ENCODE assay signal across 19 mouse cellular contexts in genomic region chr4:45740779-45741365, GRCm38 (mm10). TPM values are rescaled to one million over a fixed set of nuclear protein-coding genes. Genes with fewer than 3 reads are reported as not detected.
DNase-seq lines count a peak whose midpoint lies in the region; ATAC-seq and TF ChIP-seq lines count a peak whose summit lies in the region.
"Had no signal": no experiment of that assay in that cellular context is flagged by ENCODE, and none has a peak within 500 bp of the region (broad histone marks: within the 10 kb centered on the region; RNA-seq: fewer than 3 reads in every experiment).

No protein-coding gene starts in this region.

- no peak for TF ChIP-seq CTCF in gastrocnemius, adult 2 months (IDR thresholded peaks at IDR 0.05)
- TF ChIP-seq CTCF in liver, adult 2 months (IDR thresholded peaks at IDR 0.05; ENCODE audit: low read depth, low read length), result no peak
- no peak for TF ChIP-seq CTCF in heart, adult 2 months (IDR thresholded peaks at IDR 0.05)

- no peak for TF ChIP-seq POLR2A in liver, adult 2 months (IDR thresholded peaks at IDR 0.05; ENCODE audit: extremely low read depth, insufficient read depth, low read length)
- no peak for TF ChIP-seq POLR2A in heart, adult 2 months (IDR thresholded peaks at IDR 0.05; ENCODE audit: insufficient read depth, low read depth, low read length)

- peak; percentile 33 for DNase-seq in gastrocnemius, adult 2 months
- no peak for DNase-seq in gastrocnemius, postnatal 36 days
- DNase-seq in liver, adult 2 months (ENCODE audit: extremely low read depth, low read depth, low spot score), result peak; percentile 52
- no peak for DNase-seq in liver, embryonic 11.5 days (ENCODE audit: low spot score)
- DNase-seq in cerebellum, adult 9-11 months, result peak; percentile 71
- DNase-seq in heart, adult 2 months, result no peak
- DNase-seq in right cerebral cortex, adult 2 months (ENCODE audit: low spot score in 2 of 2), result no peak
- DNase-seq: adrenal gland, adult 8-10 months; heart, adult 18-20 months; kidney, adult 2 months; kidney, postnatal 25 days; layer of hippocampus, adult 9-11 months; liver, embryonic 13.5 days; midbrain, embryonic 14.5 days; thymus, adult 18-20 months had no signal

- no peaks in the 10 kb centered on the region for H3K27me3 ChIP-seq in liver, adult 2 months (ENCODE audit: control insufficient read depth, insufficient read depth, low read length)
- no peaks in the 10 kb centered on the region; the same call in 1 of the 2 replicates for H3K27me3 ChIP-seq in liver, embryonic 11.5 days (replicated peaks; ENCODE audit: control insufficient read depth, insufficient read depth, low read length)
- H3K27me3 ChIP-seq in limb, embryonic 15.5 days, result no peaks in the 10 kb centered on the region
- H3K27me3 ChIP-seq in heart, adult 2 months (ENCODE audit: control insufficient read depth, insufficient read depth, low read length), result no peaks in the 10 kb centered on the region
- H3K27me3 ChIP-seq: heart, embryonic 15.5 days; lung, embryonic 15.5 days had no signal

- no peaks in the 10 kb centered on the region for H3K79me2 ChIP-seq in liver, adult 2 months (ENCODE audit: control insufficient read depth, insufficient read depth, low read length)
- no peaks in the 10 kb centered on the region for H3K79me2 ChIP-seq in heart, adult 2 months (replicated peaks; ENCODE audit: control insufficient read depth, insufficient read depth, low read length)

- H3K36me3 ChIP-seq in liver, adult 2 months (ENCODE audit: control insufficient read depth, insufficient read depth, low read length), result no peaks in the 10 kb centered on the region
- H3K36me3 ChIP-seq in liver, embryonic 11.5 days (ENCODE audit: control insufficient read depth, insufficient read depth, low read length), result no peaks in the 10 kb centered on the region
- H3K36me3 ChIP-seq in limb, embryonic 15.5 days, result no peaks in the 10 kb centered on the region
- H3K36me3 ChIP-seq in heart, adult 2 months (ENCODE audit: control insufficient read depth, insufficient read depth, low read length), result no peaks in the 10 kb centered on the region
- H3K36me3 ChIP-seq: embryonic facial prominence, embryonic 13.5 days; heart, embryonic 15.5 days; liver, embryonic 13.5 days; lung, embryonic 15.5 days had no signal

- no peak overlapping the region for H3K27ac ChIP-seq in gastrocnemius, adult 2 months
- no peak overlapping the region for H3K27ac ChIP-seq in liver, adult 2 months (replicated peaks; ENCODE audit: insufficient read depth, low read depth, low read length)
- H3K27ac ChIP-seq in liver, embryonic 11.5 days (ENCODE audit: low read depth, low read length), result no peak overlapping the region
- H3K27ac ChIP-seq in limb, embryonic 15.5 days, result peak overlapping the region; percentile 40; the same call in 1 of the 2 replicates
- no peak overlapping the region for H3K27ac ChIP-seq in heart, adult 2 months
- H3K27ac ChIP-seq: embryonic facial prominence, embryonic 13.5 days; heart, embryonic 15.5 days; liver, embryonic 13.5 days; lung, embryonic 15.5 days had no signal

- H3K4me1 ChIP-seq in liver, adult 2 months (ENCODE audit: control insufficient read depth, insufficient read depth, low read length), result peaks cover 2% of the 10 kb centered on the region; the same call in 1 of the 2 replicates
- H3K4me1 ChIP-seq in liver, embryonic 11.5 days (replicated peaks; ENCODE audit: control insufficient read depth, insufficient read depth, low read length), result peaks cover 9% of the 10 kb centered on the region
- peaks cover 29% of the 10 kb centered on the region for H3K4me1 ChIP-seq in limb, embryonic 15.5 days
- H3K4me1 ChIP-seq in heart, adult 2 months (ENCODE audit: control insufficient read depth, insufficient read depth, low read length), result no peaks in the 10 kb centered on the region

- TF ChIP-seq EP300 in heart, adult 2 months (IDR thresholded peaks at IDR 0.05; ENCODE audit: insufficient read depth, low read depth, low read length), result no peak

- 76% methylated on average over 12 of the region's 12 CpGs for WGBS in liver, adult 2 months
- WGBS in liver, embryonic 11.5 days, result 85% methylated on average over 12 of the region's 12 CpGs
- WGBS in limb, embryonic 15.5 days, result 66% methylated on average over 12 of the region's 12 CpGs
- WGBS in heart, adult 2 months, result 88% methylated on average over 12 of the region's 12 CpGs

- H3K4me2 ChIP-seq in liver, embryonic 11.5 days, result no peak overlapping the region
- no peak overlapping the region for H3K4me2 ChIP-seq in limb, embryonic 15.5 days
- H3K4me2 ChIP-seq: embryonic facial prominence, embryonic 13.5 days; heart, embryonic 15.5 days; liver, embryonic 13.5 days; lung, embryonic 15.5 days had no signal

- no peak overlapping the region for H3K9ac ChIP-seq in liver, adult 2 months (ENCODE audit: low read depth, low read length)
- H3K9ac ChIP-seq in liver, embryonic 11.5 days (ENCODE audit: low read depth, low read length), result no peak overlapping the region
- H3K9ac ChIP-seq in limb, embryonic 15.5 days, result no peak overlapping the region
- no peak overlapping the region for H3K9ac ChIP-seq in heart, adult 2 months (ENCODE audit: low read depth, low read length)
- H3K9ac ChIP-seq: embryonic facial prominence, embryonic 13.5 days; heart, embryonic 15.5 days; liver, embryonic 13.5 days; lung, embryonic 15.5 days had no signal

- no peaks in the 10 kb centered on the region for H3K9me3 ChIP-seq in liver, embryonic 11.5 days (ENCODE audit: control insufficient read depth, low read length)
- no peaks in the 10 kb centered on the region for H3K9me3 ChIP-seq in limb, embryonic 15.5 days
- H3K9me3 ChIP-seq: embryonic facial prominence, embryonic 13.5 days; heart, embryonic 15.5 days; liver, embryonic 13.5 days; lung, embryonic 15.5 days had no signal

- ATAC-seq in liver, embryonic 11.5 days (replicated peaks; ENCODE audit: low FRiP score), result no peak
- ATAC-seq in limb, embryonic 15.5 days (ENCODE audit: insufficient number of reproducible peaks, low FRiP score, low TSS enrichment, low read depth), result no peak

- intact Hi-C loops in gastrocnemius, adult 2 months (cut with DNase I), result no loop called here
- intact Hi-C loops in gastrocnemius, postnatal 36 days (cut with DNase I), result no loop called here
- intact Hi-C loops in heart, adult 2 months (cut with DNase I), result loop anchor here (2.0 kb wide), 1 partner anchor 20 kb away; no protein-coding TSS in a partner anchor

- no peak overlapping the region for H3K4me3 ChIP-seq in gastrocnemius, adult 2 months
- H3K4me3 ChIP-seq in liver, adult 2 months (ENCODE audit: insufficient read depth, low read depth, low read length), result no peak overlapping the region
- no peak overlapping the region for H3K4me3 ChIP-seq in liver, embryonic 11.5 days (ENCODE audit: low read depth, low read length)
- no peak overlapping the region for H3K4me3 ChIP-seq in limb, embryonic 15.5 days
- H3K4me3 ChIP-seq in heart, adult 2 months, result no peak overlapping the region
- H3K4me3 ChIP-seq: embryonic facial prominence, embryonic 13.5 days; heart, embryonic 15.5 days; liver, embryonic 13.5 days; lung, embryonic 15.5 days had no signal

RNA-seq across cellular contexts. Expression of gene Aldh1b1, which starts 58.0 kb away (rescaled TPM):
- under 1 TPM; 0.23 to 0.95 TPM for total RNA-seq in gastrocnemius, adult 2 months (2021)
- total RNA-seq in gastrocnemius, postnatal 36 days (2021), result under 1 TPM; 0.47 to 0.54 TPM
- total RNA-seq in liver, adult 2 months (2014; rRNA removed), result 80.3 and 156 TPM in 2 replicates
- 96.4 and 108 TPM in 2 replicates for polyA plus RNA-seq in liver, adult 2 months (2012; rRNA removed)
- 10.5 and 13.0 TPM in 2 replicates for polyA plus RNA-seq in liver, embryonic 11.5 days (2014; fragmentation: Nextera tagmentation; extraction: Ambion mirVana)
- 2.4 and 3.0 TPM in 2 replicates for polyA plus RNA-seq in limb, embryonic 15.5 days (2015; fragmentation: Nextera tagmentation; extraction: Ambion mirVana)
- total RNA-seq in heart, adult 2 months (2021), result 10 to 100 TPM; 12.3 to 12.7 TPM
- polyA plus RNA-seq in heart, adult 2 months (2012; rRNA removed), result 18.9 and 22.2 TPM in 2 replicates

Comparison
In these comparisons a context has a peak if more than half of its experiments do, and no peak if none do; other contexts are left out.
1. DNase-seq: peak in gastrocnemius, adult 2 months (single experiment), liver, adult 2 months (single experiment) and cerebellum, adult 9-11 months (single experiment); none in gastrocnemius, postnatal 36 days (0 of 2), liver, embryonic 11.5 days (single experiment), heart, adult 2 months (0 of 2) and right cerebral cortex, adult 2 months (0 of 2).
2. RNA of gene Aldh1b1, which starts 58.0 kb away (total RNA-seq): 80.3 to 156 TPM in liver, adult 2 months and 12.3 to 12.7 TPM in heart, adult 2 months; 0.23 to 0.95 TPM in gastrocnemius, adult 2 months and 0.47 to 0.54 TPM in gastrocnemius, postnatal 36 days; every median in the first group is over 4 times any median in the second.